Mouse (Mus musculus): Measurements from ENCODE around the gene Gm36864.
"Not testable (repeated sequence)": the region's sequence is repeated elsewhere in the genome, so short reads cannot be mapped to it uniquely, and the experiment has no call there.

The Gm36864 gene

DNA sequence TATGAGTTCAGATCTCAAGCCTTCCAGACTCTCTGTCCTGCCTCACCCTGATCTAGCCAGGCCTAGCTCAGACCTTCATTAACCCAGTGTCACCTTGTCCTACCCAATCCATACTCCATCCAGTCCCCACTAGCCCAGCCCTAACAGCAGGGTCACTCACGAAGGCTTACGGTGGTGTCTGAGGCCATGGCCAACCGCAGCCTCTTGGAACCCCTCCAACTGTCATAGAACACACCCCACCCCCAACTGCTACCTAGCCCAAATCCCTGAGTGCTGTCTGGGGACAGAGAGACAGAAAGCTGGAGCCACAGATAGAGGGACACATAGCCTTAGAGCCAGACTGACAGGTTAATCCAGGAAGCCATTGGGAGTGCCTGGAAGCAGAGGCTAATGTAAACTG lies at the start of gene Gm36864:
Gm36864 (plus strand) TSS at position 269 of the 400 bp plus-strand sequence.
- DNase-seq: no peak

DNA sequence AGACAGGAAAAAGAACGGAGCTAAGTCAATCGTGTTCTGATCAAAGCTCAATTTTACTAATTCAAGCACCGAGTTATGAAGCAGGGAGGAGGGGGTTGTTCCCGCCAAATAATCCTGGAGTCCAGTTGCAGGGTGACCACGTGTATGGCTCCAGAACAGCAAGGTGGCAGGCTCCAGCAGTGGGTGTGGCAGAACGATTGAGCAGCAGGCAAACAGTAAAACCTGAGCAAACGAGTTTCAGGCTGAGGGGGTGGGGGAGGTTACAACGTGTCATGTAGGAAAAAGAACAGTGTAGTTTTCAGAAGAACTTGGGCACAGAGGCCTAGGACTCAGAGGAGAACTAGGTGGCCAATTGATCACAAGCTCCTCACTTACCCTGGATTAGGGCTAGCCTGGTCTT lies 49.5 kb upstream of the Gm36864 start:
- DNase-seq: not testable (repeated sequence)

DNA sequence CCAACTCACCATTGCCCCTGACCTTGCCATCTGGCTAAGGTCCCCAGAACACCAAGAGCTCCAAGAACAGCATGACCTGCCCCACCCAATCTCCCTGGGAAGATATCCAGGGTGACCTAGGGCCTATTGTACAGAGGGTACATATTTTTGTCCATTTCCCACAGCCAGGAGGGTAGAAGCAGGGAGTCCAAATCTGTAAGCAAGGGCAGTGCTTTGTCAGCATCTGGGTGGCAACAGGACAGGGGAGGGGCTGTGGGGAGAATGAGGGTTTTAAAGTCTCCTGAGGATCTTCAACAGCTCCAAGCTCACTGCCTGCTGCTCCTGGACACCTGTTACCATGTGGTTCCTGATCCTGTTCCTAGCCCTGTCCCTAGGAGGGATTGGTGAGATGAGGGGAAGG lies 48.0 kb upstream of the Gm36864 start, which contains the start of gene Klk1b24:
Klk1b24 (plus strand) TSS at position 301 of the 400 bp plus-strand sequence.
- DNase-seq: not testable (repeated sequence)

DNA sequence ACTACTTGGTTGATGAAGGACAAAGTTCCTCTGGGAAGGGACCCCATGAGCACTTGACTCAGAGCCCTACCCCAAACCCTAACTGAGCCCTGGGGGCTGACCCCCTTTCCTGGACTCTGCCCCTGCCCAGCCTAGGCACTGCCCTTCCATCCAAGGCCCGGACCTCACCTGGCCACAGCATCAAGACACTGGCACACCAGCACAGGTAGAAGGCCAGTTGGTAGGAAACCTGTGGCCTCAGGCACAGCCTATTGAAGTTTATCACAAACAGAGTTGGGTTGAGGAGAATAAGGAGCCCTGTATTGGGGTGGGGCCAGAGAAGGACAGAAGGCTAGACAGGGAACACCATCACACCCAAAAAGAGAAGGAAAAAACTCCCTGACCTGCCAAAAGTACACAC lies 42.5 kb upstream of the Gm36864 start:
- DNase-seq: not testable (repeated sequence)

DNA sequence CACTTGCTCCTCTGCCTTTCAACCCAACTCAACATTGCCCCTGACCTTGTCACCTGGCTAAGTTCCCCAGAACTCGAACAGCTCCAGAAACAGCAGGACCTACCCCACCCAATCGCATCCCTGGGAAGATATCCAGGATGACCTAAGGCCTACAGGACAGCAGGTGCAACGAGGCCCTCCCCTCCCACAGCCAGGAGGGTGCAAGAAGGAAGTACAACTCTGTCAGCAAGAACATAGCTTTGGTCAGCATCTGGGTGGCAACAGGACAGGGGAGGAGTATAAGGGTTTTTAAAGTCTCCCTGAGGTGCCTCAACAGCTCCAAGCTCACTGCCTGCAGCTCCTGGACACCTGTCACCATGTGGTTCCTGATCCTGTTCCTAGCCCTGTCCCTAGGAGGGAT lies 38.1 kb upstream of the Gm36864 start, which contains the start of gene Klk1b3:
Klk1b3 (plus strand) TSS at position 301 of the 400 bp plus-strand sequence.
- no peak for DNase-seq

DNA sequence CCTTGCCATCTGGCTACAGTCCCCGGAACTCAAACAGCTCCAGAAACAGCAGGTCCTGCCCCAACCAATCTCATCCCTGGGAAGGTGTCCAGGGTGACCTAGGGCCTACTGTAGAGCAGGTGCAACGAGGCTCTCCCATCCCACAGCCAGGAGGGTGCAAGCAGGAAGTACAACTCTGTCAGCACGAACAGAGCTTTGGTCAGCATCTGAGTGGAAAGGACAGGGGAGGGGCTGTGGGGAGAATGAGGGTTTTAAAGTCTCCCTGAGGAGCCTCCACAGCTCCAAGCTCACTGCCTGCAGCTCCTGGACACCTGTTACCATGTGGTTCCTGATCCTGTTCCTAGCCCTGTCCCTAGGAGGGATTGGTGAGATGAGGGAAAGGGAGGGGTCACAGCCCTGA lies 28.8 kb upstream of the Gm36864 start, which contains the start of gene Klk1b4:
Klk1b4 (plus strand) TSS at position 301 of the 400 bp plus-strand sequence.
- not testable (repeated sequence) for DNase-seq

DNA sequence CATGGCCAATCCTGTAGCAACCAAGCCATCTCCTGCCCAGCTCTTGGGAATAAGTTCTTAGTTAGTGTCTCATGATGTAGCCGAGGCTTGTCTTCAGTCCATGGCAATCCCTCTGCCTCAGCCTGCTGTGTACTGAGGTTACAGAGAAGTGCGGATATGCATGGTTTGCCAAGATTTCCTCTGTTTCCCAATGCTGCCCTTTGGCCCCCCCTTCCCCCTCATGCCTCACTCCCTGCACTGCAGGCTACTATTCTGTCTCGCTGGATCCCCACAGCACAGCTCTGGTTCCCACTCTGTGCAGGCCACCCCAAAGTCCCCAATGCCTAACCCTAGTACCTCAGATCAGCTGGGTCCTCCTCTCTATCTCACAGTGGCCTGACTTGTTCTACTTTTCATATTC lies 27.7 kb upstream of the Gm36864 start:
- DNase-seq: no peak

DNA sequence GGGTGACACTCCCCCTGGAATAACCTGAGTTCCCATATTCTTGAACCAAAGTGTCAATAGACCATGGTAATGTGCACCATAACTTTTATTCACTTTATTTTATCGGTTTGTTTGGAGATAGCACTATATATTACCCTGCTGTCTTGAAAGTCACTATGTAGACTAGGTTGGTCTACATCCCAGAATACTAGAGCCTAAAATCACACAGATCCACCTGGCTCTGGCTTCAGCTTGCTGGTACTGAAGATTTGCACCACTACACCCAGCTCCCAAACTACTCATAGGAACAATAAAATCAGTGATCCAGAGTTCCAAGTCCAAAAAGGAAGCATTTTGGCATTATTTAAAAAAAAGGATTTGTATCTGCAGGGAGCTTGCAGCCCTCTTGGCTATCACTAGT lies 20.3 kb upstream of the Gm36864 start, which contains the start of gene Klk1b5:
Klk1b5 (plus strand) TSS at position 301 of the 400 bp plus-strand sequence.
- no peak for DNase-seq

DNA sequence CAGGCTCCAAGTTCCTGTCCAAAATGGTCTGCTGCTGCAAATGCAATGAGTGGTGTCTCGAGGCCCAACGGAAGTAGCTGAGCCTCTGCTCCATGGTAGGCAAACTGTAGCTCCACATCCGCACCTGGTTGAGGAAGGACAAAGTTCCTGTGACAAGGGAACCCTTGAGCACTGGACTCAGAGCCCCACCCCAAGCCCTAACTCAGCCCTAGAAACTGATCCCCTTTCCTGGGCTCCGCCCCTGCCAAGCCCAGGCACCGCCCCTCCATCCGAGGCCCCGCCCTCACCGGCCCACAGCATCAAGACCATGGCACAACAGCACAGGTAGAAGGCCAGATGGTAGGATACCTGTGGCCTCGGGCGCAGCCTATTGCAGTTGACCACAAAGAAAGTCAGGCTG lies 14.4 kb upstream of the Gm36864 start:
- not testable (repeated sequence) for DNase-seq

DNA sequence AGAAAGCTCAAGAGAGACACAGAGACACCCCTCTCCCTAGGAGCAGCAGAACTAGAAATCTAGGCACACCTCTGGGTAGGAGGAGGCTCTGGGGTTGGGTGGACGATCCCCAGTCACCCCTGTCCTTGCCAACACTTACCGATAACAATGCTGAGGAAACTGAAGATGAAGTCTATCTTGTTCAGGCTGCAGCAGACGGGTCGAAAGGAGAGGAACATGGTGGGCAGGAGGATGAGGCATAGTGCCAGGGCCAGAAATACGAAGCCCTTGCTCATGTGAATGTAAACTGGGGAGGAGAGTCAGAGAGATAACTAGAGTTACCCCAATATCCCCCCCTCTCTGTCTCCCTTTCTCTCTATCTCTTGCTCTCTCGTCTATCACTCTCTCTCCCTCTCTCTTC lies 13.6 kb upstream of the Gm36864 start:
- DNase-seq: not testable (repeated sequence)

DNA sequence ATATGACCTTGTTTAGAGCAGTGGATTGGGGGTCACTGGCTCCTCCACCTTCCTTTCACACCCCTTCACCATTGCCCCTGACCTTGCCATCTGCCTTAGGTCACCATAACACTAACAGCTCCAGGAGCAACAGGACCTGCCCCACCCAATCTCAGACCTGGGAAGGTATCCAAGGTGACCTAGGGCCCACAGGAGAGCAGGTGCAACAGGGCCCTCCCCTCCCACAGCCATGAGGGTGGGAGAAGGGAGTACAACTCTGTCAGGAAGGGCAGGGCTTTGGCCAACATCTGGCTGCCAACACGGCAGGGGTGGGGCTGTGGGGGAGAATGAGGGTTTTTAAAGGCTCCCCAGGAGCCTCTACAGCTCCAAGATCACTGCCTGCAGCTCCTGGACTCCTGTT lies 10.9 kb upstream of the Gm36864 start, which contains the start of gene Klk1:
Klk1 (plus strand) TSS at position 285 of the 400 bp plus-strand sequence.
- peak; percentile 18 for DNase-seq

DNA sequence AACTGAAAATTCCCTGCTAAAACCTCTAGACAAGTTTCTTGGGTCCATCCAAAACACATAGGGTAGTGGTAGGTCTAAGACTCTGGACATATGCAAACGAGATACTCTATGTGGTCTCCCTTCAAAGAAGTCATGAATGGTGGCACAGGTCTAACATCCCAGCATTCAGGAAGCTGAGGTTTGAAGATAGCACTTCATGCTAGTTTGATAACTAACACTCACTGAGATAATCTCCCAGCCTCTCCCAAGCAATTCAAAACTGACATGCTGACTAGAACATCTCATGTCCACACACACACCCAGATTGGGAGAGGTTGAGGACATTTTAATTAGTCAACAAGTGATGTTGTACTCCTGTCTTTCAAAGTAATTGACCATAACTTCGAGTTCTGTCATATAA lies 3.9 kb downstream of the Gm36864 start:
- no peak for DNase-seq

DNA sequence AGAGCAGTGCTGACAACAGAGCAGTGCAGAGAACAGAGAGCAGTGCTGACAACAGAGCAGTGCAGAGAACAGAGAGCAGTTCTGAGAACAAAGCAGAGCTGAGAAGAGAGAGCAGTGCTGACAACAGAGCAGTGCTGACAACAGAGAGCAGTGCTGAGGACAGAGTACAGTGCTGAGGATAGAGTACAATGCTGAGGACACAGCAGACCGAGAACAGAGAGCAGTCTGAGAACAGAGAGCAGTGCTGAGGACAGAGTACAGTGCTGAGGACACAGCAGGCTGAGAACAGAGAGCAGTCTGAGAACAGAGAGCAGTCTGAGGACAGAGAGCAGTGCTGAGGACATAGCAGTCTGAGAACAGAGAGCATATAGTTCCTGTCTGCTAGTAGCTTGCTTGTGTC lies 4.7 kb downstream of the Gm36864 start:
- no peak for DNase-seq

DNA sequence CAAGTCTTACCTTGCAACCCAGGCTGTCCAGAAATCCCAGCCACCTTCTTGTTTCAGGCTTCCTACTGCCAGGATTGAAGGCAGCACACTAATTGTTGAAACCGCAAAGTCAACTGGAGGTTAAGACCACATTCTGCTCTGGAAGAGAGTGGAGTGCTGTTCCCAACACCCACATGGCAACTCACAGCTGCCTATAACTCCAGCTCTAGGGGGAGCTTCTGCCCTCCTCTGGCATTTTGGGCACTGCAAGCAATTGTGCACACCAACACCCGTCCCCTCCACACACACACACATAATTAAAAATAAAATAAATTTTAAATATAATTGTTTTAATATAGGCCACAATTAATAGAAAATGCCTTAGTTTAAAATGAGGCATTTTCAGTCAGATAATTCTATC lies 5.2 kb downstream of the Gm36864 start:
- no peak for DNase-seq

DNA sequence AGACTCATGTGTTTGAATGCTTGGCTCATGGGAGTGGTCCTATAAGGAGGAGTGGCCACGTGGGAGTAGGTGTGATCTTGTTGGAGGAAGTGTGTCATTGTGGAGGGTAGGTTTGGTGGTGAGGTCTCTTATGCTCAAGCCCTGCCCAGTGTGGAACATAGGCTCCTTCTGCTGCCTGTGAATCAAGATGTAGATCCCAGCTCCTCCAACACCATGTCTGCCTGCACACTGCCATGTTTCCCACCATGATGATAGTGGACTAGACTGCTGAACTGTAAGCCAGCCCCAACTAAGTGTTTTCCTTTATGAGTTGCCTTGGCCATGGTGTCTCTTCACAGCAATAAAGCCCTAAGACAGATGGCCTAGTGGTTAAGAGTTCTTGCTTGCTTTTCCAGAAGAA lies 8.1 kb downstream of the Gm36864 start:
- DNase-seq: no peak

DNA sequence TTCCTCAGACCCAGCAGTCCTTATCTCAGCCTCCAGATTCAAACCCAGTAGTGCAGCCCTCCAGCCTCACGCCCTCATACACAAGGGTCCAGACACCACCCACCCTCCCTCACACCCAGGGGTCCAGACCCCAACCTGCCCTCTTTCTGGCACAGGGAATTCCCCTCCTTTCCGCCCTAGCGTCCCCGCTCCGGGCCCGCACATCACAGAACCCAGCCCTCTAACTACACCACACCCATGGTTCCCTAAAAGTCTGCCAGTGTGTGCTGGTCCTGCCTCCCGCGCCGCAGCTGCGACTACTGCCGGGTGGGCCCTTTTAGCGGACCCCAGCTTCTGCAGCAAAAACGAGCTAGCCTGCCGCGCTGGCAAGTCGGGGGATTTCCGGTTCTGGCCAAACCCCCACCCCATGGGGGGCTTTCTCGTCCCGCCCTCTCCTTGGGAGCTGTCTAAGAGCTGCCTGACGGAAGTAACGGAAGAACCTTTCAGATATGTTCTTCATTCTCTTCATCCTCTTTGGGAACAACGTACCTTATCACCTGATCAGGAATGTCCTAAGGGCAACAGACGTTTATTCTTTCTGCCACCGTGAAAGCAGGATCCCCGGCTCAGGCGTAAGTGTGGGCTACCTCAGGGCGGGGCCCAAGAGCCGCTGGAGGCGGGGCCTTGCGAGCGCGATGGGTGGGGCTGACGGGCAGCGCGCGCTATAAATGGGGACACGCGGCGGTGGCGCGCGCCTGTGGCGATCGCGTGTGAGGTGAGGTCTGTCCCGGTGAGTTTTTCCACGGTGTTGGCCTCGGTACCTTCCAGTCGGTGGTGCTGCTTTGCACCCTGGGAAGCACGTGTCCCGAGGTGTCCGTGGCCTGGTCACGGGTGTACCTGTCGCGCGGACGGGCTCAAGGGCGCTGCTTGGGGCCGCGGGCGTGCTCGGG lies 10.3 kb downstream of the Gm36864 start, which contains the start of the genes 1700028J19Rik and 2410002F23Rik:
1700028J19Rik (minus strand) TSS at position 641 of the 929 bp plus-strand sequence.
2410002F23Rik (plus strand) TSS at position 668 of the 929 bp plus-strand sequence.
- DNase-seq: peak; percentile 94

DNA sequence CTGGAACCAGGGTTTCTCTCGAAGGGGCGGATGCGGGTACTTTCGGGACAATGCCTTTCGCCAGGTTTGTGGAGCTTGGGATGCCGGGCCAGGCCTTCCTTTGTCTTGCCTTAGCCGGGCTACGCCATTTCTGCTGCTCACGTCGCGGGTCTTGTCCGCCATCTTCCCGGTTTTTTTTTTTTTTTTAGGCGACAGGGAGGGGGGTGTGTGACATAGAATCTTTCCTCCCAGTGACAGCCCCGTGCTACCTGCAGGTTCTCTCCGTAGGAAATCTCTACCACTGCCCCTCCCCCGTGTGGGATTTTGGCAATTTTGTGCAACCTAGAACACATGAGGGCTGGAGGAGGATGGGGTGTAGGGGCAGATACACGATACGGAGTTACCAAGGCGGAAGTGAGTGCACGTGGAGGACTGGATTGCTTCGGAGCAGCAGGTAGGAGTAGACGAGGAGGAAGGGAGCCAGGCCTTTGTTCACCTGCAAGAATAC lies 11.1 kb downstream of the Gm36864 start:
- DNase-seq: no peak

DNA sequence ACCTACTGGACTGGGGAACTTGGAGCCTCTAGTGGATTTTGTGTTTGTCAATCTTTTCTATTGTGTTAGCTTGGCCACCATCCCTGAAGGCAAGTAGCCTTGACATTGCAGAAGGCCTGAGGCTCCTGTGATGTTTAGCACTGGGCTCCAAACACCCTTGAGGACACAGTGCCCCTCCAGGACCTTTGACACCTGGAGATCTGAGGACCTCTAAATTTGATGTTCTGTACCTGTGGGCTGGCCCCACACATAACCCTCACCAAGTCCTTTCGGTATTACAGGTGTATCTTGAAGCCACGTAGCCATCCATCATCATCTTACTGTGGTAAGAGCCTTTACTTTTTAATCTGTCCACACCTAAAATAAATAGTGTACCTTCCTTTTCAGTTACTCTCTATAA lies 12.0 kb downstream of the Gm36864 start:
- DNase-seq: no peak

DNA sequence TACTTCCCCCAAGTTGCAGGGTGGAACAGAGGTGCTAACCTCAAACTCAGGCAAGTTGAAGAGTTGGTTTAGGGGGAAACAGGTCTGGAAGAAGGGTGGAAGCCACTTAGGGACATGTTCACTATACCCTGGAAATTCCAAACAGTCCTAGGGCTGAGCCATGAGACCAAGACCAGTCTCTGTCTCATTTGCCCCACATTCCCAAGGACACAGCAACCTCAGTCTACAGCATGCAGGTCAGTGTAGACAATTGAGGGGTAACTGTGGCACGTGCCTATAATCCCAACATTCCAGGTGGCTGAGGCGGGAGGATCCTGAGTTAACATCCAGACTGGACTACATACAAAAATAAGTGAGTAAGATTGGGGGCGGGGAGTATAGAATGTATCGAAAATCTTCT lies 13.3 kb downstream of the Gm36864 start:
- no peak for DNase-seq

DNA sequence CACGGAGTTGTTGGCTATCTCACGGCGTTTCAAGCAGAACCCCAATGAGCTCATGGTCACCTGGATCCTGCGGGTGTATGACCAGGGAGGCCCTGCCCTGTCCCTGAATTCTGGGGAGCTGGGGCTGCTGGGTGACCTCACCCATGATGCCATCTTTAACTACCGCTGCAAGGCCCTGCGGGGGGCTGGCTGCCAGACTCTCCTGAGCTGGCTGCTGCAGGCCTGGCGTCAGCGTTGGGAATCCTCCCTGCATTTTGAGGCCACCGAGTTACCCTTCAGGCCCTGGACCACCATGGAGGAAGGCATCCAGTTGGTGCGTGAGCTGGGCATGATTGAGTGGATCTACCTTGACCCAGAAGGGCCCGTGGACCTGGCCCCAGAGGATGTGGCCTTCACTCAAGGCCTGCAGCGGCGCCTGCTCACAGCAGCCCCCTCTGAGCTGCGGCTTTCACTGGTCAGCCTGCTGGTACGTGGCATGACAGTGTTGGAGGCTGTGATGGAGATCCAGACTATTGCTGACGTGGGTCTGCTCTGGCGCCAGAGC lies 14.8 kb downstream of the Gm36864 start:
- DNase-seq: not testable (repeated sequence)

DNA sequence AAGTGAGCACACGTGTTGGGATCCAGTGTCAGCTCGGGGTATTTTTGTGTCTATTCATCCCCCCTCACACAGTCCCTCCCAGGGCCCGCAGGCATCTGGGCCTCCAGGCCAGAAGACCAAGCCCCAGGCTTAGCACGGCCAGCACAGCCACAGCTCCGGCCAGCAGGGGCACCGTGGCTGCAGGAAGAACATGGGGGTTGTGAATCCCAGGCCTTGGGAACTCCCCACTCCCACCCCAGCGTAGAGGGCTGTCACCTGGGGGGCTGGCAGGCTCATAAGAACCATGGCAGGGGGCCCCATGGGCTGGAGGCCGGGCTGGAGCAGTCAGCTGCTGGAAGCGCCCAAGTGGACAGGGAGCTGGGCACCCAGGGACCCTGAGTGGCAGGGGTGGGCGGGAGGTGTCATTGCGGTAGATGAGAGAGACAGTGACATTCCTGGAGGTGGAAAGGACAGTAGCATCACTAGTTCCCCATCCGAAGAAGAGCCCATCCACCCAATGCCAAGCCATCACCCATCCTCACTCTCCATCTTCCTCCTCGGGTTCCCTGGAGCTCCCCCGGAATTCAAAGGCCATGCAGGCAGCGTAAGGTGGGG lies 17.1 kb downstream of the Gm36864 start:
- no peak for DNase-seq

DNA sequence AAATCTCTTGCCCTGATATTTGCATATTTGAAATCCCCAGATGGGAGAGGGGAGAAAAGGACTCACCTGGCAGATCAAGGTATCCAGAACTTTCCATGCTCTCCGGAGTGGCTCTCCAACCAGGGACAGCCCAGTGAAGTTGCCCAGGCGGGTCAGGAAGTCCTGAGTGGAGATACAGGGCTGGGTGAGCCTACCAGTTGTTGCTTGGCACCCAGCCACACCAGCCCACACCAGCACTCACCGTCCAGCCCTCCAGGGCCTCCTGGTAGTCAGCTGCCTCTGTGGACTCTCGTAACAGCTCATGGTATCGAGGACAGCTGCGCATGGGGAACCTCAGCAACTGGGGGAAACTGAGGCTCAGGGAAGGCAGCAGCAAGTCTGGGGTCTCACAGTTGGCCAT lies 19.0 kb downstream of the Gm36864 start:
- no peak for DNase-seq

DNA sequence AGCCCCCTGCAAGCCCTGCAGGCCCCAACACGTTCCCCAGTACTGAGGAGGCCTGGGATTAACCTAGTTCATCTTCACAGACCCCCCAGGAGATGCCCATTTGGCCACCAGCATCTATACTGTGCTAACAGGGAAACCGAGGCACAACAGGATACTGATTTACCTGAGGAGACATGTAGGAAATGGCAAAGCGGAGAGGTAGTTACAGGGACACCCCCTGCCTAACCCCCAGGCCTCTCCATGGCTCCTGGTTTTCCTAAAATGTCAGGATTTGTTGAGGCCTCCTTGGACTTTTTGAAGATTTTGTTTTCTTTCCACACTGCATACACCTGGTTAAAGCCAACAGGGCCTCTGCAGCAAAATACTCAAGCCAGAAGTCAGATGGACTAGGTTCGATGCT lies 21.3 kb downstream of the Gm36864 start, which contains the start of gene Acp4:
Acp4 (minus strand) TSS at position 101 of the 400 bp plus-strand sequence.
- DNase-seq: no peak
